Mouse (Mus musculus) bone marrow macrophage, adult 2 months (primary cell): ENCODE measurements at regions not wholly inside any gene's neighbourhood (a gene's known extent, or its start where the extent isn't known, plus 50 kb on each side); places are given as distances from the start of the nearest gene placed in this dataset.

Source experiments
- CTCF ChIP-seq: IDR thresholded peaks from 2 replicates; pipeline ENCODE4 v1.5.1; 2012; ENCODE audit warnings: low read depth, mild to moderate bottlenecking, low read length, moderate library complexity
- POLR2A ChIP-seq: IDR thresholded peaks from 2 replicates; pipeline ENCODE4 v1.6.1; 2012; ENCODE audit warnings: mild to moderate bottlenecking, low read depth, low read length, borderline replicate concordance

GRCm38 (mm10) chr2:101380595-101380994 lies 243.9 kb upstream of the Rag2 start:
- TF ChIP-seq POLR2A = no peak
- no peak for TF ChIP-seq CTCF
